Mouse (Mus musculus) lung, embryonic 14.5 days (tissue): ENCODE measurements at regions not wholly inside any gene's neighbourhood (a gene's known extent, or its start where the extent isn't known, plus 50 kb on each side); places are given as distances from the start of the nearest gene placed in this dataset.

Source experiments
- ATAC-seq: fragments of 200-750 bp; cut with Nextera tagmentation; 2 replicates; pipeline ENCODE4 v1.8.0; 2017; ENCODE audit warnings: mild to moderate bottlenecking, moderate TSS enrichment, moderate library complexity; ENCODE audit not compliant: insufficient read depth
- DNase-seq: peaks from one replicate; pipeline ENCODE4 v3.0.0-alpha.2; 2015
- H3K27ac ChIP-seq: fragments of 300-500 bp; sonication (generic); 2 replicates; pipeline ENCODE4 v1.5.1; 2014; ENCODE audit warnings: low read depth, mild to moderate bottlenecking, moderate library complexity
- H3K27me3 ChIP-seq: fragments of 300-500 bp; sonication (generic); 2 replicates; pipeline ENCODE4 v1.6.1; 2014; ENCODE audit warnings: low read length, control low read depth; ENCODE audit not compliant: insufficient read depth
- H3K36me3 ChIP-seq: fragments of 300-500 bp; sonication (generic); 2 replicates; pipeline ENCODE4 v1.6.1; 2014; ENCODE audit warnings: control low read depth; ENCODE audit not compliant: insufficient read depth
- H3K4me1 ChIP-seq: fragments of 300-500 bp; sonication (generic); 2 replicates; pipeline ENCODE4 v1.6.1; 2014; ENCODE audit warnings: antibody characterized with exemption, control low read depth; ENCODE audit not compliant: insufficient read depth
- H3K4me2 ChIP-seq: fragments of 300-500 bp; sonication (generic); 2 replicates; pipeline ENCODE4 v1.6.1; 2014; ENCODE audit warnings: mild to moderate bottlenecking
- H3K4me3 ChIP-seq: fragments of 300-500 bp; sonication (generic); 2 replicates; pipeline ENCODE4 v1.5.1; 2014; ENCODE audit warnings: low read depth, low read length
- H3K9ac ChIP-seq: fragments of 300-500 bp; sonication (generic); 2 replicates; pipeline ENCODE4 v1.6.1; 2014
- H3K9me3 ChIP-seq: fragments of 300-500 bp; sonication (generic); 2 replicates; pipeline ENCODE4 v1.6.1; 2016; ENCODE audit warnings: low read depth, low read length, control low read depth
- CTCF ChIP-seq: IDR thresholded peaks from 2 replicates; pipeline ENCODE4 v1.5.1; 2016; ENCODE audit warnings: antibody characterized with exemption, low read depth
- WGBS: fragments of 180-500 bp; shearing (Covaris S2); extraction: QIAGEN DNeasy Blood & Tissue Kit; methylation state at CpG from one replicate; pipeline ENCODE4 v1.1.7; 2014; 5-methylcytosine and 5-hydroxymethylcytosine counted together

DNA sequence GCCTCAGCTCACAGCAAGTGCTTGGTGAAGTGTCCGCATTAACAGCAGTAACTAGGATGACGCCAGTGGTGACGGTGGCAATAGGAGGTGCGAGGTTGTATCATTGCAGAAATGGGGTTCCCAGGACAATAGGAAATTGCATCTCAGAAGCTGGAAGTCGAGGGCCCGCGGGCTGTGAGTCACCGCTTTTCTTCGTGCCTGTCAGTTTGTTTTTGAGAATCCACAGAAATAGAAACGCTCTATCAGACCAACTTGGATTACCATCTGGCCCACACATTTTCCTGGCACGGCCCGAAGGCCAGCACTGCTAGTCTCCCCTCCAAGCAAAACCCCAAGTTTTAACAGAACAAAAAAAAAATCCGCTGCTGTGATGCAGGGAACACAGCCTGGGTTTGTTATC, 395.1 kb upstream of the 3110018I06Rik start:
- ATAC-seq (no peak), DNase-seq (no peak)
- Histone ChIP-seq H3K9me3 (no peaks in the 10 kb centered on the region), H3K27ac (no peak overlapping the region), H3K4me3 (no peak overlapping the region), H3K9ac (no peak overlapping the region), H3K4me1 (no peaks in the 10 kb centered on the region), H3K4me2 (no peak overlapping the region), H3K36me3 (no peaks in the 10 kb centered on the region), H3K27me3 (no peaks in the 10 kb centered on the region)
- WGBS, result 90% methylated on average over 13 of the region's 13 CpGs
- no peak for TF ChIP-seq CTCF

DNA sequence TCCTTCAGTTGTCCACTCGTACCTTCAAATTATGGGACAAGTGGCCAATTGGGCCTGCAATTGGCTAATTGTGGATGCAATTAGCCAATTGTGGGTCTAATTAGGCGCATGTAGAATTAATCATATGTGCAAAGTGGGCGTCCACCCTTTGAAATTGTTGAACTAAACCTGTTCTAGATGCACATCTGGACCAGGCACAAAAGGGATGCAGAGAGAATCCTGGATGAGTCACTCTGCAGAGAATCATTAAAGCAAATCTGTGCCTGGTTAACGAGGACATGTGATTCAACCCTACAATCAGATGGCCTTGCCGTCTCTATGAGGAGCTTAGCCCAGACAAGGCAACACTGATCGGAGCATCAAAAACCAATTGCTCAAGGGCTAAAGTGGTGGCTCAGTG, 393.0 kb upstream of the 3110018I06Rik start:
- no peak overlapping the region for H3K9ac ChIP-seq
- 90% methylated on average over 6 of the region's 6 CpGs for WGBS
- no peak for ATAC-seq

GRCm38 (mm10) chr12:107104570-107104969, 383.9 kb upstream of the 3110018I06Rik start:
- H3K9me3 ChIP-seq, result no peaks in the 10 kb centered on the region
- 33% methylated on average over 8 of the region's 8 CpGs for WGBS
- no peak overlapping the region for H3K4me3 ChIP-seq
- ATAC-seq (no peak), DNase-seq (no peak)
- H3K36me3 ChIP-seq, result no peaks in the 10 kb centered on the region
- no peak overlapping the region for H3K4me2 ChIP-seq
- no peaks in the 10 kb centered on the region for H3K4me1 ChIP-seq
- no peak for TF ChIP-seq CTCF
- H3K27ac ChIP-seq, result no peak overlapping the region
- H3K9ac ChIP-seq, result no peak overlapping the region
- H3K27me3 ChIP-seq, result no peaks in the 10 kb centered on the region

More for the DNA sequence above, 393.0 kb upstream of the 3110018I06Rik start:
- H3K4me2 ChIP-seq, result no peak overlapping the region
- DNase-seq, result no peak
- H3K36me3 ChIP-seq, result no peaks in the 10 kb centered on the region
- no peaks in the 10 kb centered on the region for H3K4me1 ChIP-seq
- no peak overlapping the region for H3K27ac ChIP-seq
- no peaks in the 10 kb centered on the region for H3K9me3 ChIP-seq
- no peak for TF ChIP-seq CTCF
- no peaks in the 10 kb centered on the region for H3K27me3 ChIP-seq
- H3K4me3 ChIP-seq, result no peak overlapping the region

DNA sequence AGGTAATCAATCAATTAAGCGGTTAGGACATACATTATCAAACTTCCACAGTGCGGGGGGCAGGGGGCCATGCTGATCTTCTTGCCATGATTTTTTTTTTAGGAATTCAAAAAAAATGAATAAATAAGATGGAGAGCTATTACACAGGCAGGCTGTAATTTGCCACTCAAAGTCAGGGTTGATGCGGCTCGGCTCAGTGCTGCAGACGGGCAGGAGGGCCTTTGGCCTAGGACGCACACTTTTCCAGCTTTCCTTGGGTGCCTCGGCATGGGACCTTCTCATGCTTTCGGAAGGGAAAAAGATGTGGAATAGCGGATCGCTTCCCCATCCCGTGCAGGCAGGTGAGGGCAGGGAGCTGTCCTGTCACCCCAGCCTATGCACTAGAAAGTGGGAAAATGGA, 383.4 kb upstream of the 3110018I06Rik start:
- DNase-seq (no peak), ATAC-seq (no peak)
- Histone ChIP-seq H3K27me3 (no peaks in the 10 kb centered on the region), H3K27ac (no peak overlapping the region), H3K36me3 (no peaks in the 10 kb centered on the region), H3K4me3 (no peak overlapping the region), H3K4me1 (no peaks in the 10 kb centered on the region), H3K4me2 (no peak overlapping the region), H3K9me3 (no peaks in the 10 kb centered on the region), H3K9ac (no peak overlapping the region)
- TF ChIP-seq CTCF, result no peak
- WGBS, result 40% methylated on average over 11 of the region's 11 CpGs

GRCm38 (mm10) chr12:107111908-107112770, 376.3 kb upstream of the 3110018I06Rik start:
- DNase-seq (peak; percentile 5), ATAC-seq (no peak)
- 21% methylated on average over 18 of the region's 18 CpGs for WGBS
- no peaks in the 10 kb centered on the region for H3K9me3 ChIP-seq
- H3K27ac ChIP-seq, result no peak overlapping the region
- H3K36me3 ChIP-seq, result no peaks in the 10 kb centered on the region
- H3K9ac ChIP-seq, result no peak overlapping the region
- no peak for TF ChIP-seq CTCF
- no peaks in the 10 kb centered on the region for H3K27me3 ChIP-seq
- no peaks in the 10 kb centered on the region for H3K4me1 ChIP-seq
- H3K4me3 ChIP-seq, result no peak overlapping the region
- H3K4me2 ChIP-seq, result no peak overlapping the region

GRCm38 (mm10) chr12:107118364-107118763, 370.1 kb upstream of the 3110018I06Rik start:
- Histone ChIP-seq H3K4me2 (no peak overlapping the region), H3K36me3 (no peaks in the 10 kb centered on the region), H3K27ac (no peak overlapping the region), H3K27me3 (no peaks in the 10 kb centered on the region), H3K9me3 (no peaks in the 10 kb centered on the region), H3K9ac (no peak overlapping the region), H3K4me1 (no peaks in the 10 kb centered on the region), H3K4me3 (no peak overlapping the region)
- ATAC-seq (no peak), DNase-seq (no peak)
- 52% methylated on average over 3 of the region's 3 CpGs for WGBS
- no peak for TF ChIP-seq CTCF

- ATAC-seq, result no peak
- H3K9me3 ChIP-seq, result no peaks in the 10 kb centered on the region
- WGBS, result 74% methylated on average over 10 of the region's 10 CpGs
- no peak overlapping the region for H3K4me3 ChIP-seq
- no peak overlapping the region for H3K4me2 ChIP-seq
- no peaks in the 10 kb centered on the region for H3K36me3 ChIP-seq
- H3K9ac ChIP-seq, result no peak overlapping the region
- no peak for DNase-seq
- TF ChIP-seq CTCF, result no peak
- no peaks in the 10 kb centered on the region for H3K4me1 ChIP-seq
- H3K27me3 ChIP-seq, result no peaks in the 10 kb centered on the region
- no peak overlapping the region for H3K27ac ChIP-seq
Measured at GRCm38 (mm10) chr12:107119076-107119475, 369.4 kb upstream of the 3110018I06Rik start.
